Mouse (Mus musculus): Measurements from ENCODE around the gene Sptbn4. TPM values are rescaled to one million over a fixed set of nuclear protein-coding genes. Genes with fewer than 3 reads are reported as not detected.

Gene Sptbn4
- polyA plus RNA-seq, 1 experiment from 2014 or later = 0.45 TPM

DNA sequence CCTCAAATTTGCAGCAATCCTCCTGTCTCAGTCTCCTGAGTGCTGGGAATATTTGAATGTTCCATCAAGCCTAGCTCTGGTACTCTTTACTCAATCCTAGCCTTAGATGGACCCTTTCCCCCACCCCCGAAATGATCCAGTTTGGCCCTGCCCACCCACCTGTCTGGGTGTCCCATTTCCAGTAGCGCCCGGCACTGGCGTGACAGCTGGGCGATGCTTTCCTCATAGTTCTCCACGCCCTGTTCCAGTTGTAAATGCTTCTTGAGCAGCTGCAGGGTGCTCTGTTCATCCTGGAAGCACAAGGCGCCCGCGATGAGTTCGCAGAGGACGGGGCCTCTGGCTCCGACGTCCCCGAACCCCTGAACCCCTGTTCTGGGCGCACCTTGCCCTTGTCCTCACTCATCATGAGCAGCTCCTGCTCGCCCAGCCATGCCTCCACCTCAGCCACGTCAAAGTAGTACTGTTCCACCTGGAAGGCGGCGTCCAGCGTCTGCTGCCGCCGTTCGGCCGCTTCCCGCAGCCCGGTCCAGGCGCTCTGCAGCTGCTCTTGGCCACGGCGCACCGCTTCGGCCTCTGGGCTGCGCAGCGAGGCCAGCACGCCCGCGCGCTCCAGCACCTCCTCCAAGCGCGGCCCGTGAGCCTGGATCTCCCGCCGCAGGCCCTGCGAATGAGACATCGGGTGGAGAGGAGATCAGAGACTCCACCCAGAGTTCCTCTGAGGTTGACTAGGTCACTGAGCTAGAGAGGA is 75.6 kb downstream of the Sptbn4 start:
- ATAC-seq (ENCODE audit: insufficient read depth, low FRiP score, low read depth) = peak; percentile 27; the same call in 1 of the 2 replicates
- Histone ChIP-seq H3K4me1 (peaks cover 20% of the 10 kb centered on the region), H3K27me3 (replicated peaks) (peaks cover 87% of the 10 kb centered on the region), H3K9me3 (no peaks in the 10 kb centered on the region), H3K4me3 (replicated peaks) (peak overlapping the region; percentile 22; the same call in 1 of the 2 replicates), H3K9ac (no peak overlapping the region), H3K4me2 (peak overlapping the region; percentile 45), H3K36me3 (no peaks in the 10 kb centered on the region), H3K27ac (no peak overlapping the region)
- WGBS = 6% methylated on average over 44 of the region's 44 CpGs

DNA sequence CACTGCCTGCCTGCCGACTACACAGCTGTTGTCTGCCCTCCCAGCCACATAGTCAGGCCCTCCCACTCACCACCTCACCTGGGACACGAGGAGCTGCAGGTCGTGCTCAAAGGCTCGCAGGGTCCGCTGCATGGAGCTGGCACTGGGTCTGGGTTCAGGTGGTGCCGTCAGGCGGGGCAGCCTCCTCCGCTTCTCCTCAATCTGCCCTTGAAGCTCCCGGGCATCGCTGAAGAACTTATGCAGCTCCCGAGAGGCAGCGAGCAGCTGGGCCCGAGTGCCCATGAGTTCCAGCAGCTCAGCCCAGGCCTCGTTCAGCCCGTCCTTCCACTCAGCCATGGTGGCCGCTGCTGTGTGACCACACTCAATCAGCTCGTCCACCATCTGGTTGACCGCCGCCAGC is 78.4 kb downstream of the Sptbn4 start:
- Histone ChIP-seq H3K4me3 (replicated peaks) (no peak overlapping the region), H3K9me3 (no peaks in the 10 kb centered on the region), H3K9ac (no peak overlapping the region), H3K27ac (no peak overlapping the region), H3K36me3 (no peaks in the 10 kb centered on the region), H3K4me2 (no peak overlapping the region), H3K4me1 (peaks cover 15% of the 10 kb centered on the region), H3K27me3 (replicated peaks) (peaks cover 91% of the 10 kb centered on the region)
- 87% methylated on average over 19 of the region's 19 CpGs for whole genome bisulfite sequencing
- ATAC-seq (ENCODE audit: insufficient read depth, low FRiP score, low read depth) = no peak

DNA sequence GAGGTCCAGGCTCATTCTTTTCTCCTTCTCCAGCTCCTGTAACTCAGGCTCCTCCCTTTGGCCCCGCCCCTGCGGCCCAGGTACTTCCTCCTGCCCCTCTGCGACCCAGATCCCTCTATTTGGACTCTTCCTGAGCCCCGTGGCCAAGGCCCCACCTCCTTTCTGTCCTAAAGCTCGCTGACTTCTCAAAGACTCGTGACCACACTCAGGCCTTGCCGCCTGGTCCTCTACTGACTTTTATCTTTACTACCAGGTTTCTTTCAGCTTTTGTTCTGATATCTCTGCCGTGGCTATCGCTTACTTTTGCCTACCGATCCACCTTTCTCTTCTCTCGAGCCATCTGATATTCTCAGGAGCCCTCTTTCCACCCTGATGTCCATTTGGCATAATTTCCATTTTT is 79.5 kb downstream of the Sptbn4 start:
- H3K4me1 ChIP-seq = peaks cover 15% of the 10 kb centered on the region
- peak overlapping the region; percentile 50 for H3K4me2 ChIP-seq
- peak overlapping the region; percentile 17; the same call in 1 of the 2 replicates for H3K4me3 ChIP-seq (replicated peaks)
- H3K9ac ChIP-seq = 0 out of 2 replicates have a peak overlapping the region, but pooled peaks have one; percentile 6
- ATAC-seq (ENCODE audit: insufficient read depth, low FRiP score, low read depth) = no peak
- H3K27ac ChIP-seq = no peak overlapping the region
- peaks cover 88% of the 10 kb centered on the region for H3K27me3 ChIP-seq (replicated peaks)
- WGBS = 17% methylated on average over 11 of the region's 11 CpGs
- H3K36me3 ChIP-seq = no peaks in the 10 kb centered on the region
- no peaks in the 10 kb centered on the region for H3K9me3 ChIP-seq

DNA sequence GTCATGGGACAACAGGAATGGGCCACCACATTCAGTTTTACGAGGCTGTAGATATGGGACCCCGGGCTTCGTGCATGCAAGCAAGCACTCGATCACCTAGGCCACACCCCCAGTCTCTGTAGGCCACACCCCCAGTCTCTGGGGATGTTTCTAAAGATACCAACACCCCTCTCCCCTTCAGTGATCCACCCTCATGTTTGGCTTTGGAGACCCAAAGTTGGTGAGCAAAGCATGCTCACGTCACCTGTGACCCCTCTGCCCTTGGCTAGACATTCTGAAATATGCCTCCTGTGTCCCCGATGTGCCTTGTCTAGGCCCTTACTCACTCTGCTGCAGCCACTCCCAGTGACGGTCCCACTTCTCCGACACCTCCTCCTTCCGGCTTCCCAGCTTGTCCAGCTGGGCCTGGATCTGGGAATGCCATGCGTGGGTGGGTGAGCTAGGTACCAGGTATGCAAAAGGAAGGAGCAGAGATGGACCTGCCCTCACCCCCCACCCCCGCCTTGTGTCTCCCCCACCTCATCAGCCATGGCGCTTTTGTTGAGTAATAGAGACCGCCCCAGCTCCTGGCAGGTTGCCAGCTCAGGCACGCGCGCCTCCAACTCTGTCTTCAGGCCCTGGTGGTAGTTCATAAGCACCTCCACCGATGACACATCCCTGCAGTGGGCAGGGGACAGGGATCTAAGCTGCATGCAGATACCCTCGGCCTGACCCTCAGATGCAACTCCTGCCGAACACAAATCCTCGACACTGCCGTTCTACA is 81.2 kb downstream of the Sptbn4 start:
- no peak overlapping the region for H3K27ac ChIP-seq
- H3K9me3 ChIP-seq = no peaks in the 10 kb centered on the region
- 36% methylated on average over 21 of the region's 21 CpGs for WGBS
- no peak for ATAC-seq (ENCODE audit: insufficient read depth, low FRiP score, low read depth)
- no peak overlapping the region for H3K4me2 ChIP-seq
- H3K36me3 ChIP-seq = no peaks in the 10 kb centered on the region
- H3K4me1 ChIP-seq = peaks cover 8% of the 10 kb centered on the region
- H3K9ac ChIP-seq = no peak overlapping the region
- peaks cover 75% of the 10 kb centered on the region for H3K27me3 ChIP-seq (replicated peaks)
- H3K4me3 ChIP-seq (replicated peaks) = no peak overlapping the region

DNA sequence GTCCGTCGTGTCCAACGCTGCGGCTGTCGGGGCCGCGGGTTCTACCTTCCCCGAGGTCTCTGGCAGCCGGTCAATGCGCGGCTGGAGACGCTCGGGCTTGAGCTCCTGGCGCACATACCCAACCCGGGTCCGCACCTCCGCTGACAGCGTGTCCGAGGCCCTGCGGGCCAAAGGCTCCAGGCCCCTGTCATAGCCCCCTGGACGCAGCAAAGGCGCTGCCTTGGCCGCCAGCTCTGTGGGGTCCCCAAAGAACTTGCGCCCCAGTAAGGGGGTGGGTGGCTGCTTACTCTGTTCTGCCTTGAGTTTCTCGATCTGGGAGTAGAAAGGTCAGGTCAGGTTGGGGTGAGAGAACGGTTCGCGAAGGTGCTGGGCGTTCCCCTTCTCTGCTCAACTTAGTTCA is 83.1 kb downstream of the Sptbn4 start:
- ATAC-seq (ENCODE audit: insufficient read depth, low FRiP score, low read depth) = no peak
- no peak overlapping the region for H3K9ac ChIP-seq
- H3K9me3 ChIP-seq = no peaks in the 10 kb centered on the region
- H3K36me3 ChIP-seq = no peaks in the 10 kb centered on the region
- WGBS = 9% methylated on average over 29 of the region's 29 CpGs
- H3K27ac ChIP-seq = no peak overlapping the region
- H3K4me3 ChIP-seq (replicated peaks) = peak overlapping the region; percentile 9; the same call in 1 of the 2 replicates
- peaks cover 60% of the 10 kb centered on the region for H3K27me3 ChIP-seq (replicated peaks)
- H3K4me2 ChIP-seq = peak overlapping the region; percentile 8; the same call in 1 of the 2 replicates
- peaks cover 12% of the 10 kb centered on the region for H3K4me1 ChIP-seq

DNA sequence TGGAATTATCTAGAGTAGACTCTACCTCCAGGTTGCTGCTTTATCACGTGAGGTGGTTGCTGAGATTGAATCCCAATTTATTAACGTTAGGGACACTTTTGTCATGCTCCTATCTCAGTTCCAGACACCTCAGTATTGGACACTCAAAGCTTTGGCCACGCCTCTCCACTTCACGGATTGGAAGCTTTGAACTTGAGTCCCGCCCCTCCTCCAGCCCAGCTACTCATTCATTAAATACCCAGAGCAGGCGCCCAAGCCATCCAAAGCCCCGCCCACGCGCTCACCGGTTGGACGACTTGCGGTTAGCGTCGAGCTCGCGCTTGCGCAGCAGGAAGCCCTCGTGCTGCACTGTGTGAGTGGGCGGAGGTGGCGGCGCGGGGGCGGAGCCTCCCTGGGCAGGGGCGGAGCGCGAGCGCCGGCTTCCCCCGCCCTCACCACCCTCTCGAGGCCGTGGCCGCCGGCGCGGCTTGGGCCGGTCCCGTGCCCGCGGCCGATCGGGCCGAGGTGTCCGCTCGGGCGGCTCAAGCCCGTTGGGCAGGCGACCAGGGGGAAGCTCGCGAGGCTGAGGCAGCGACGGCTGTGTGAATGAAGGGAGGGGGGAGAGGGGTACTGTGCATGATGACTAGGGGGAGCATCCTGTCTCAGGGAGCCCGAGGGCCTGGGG is 86.1 kb downstream of the Sptbn4 start:
- peaks cover 33% of the 10 kb centered on the region for H3K27me3 ChIP-seq (replicated peaks)
- H3K36me3 ChIP-seq = no peaks in the 10 kb centered on the region
- H3K27ac ChIP-seq = no peak overlapping the region
- H3K4me1 ChIP-seq = peaks cover 14% of the 10 kb centered on the region
- H3K9me3 ChIP-seq = no peaks in the 10 kb centered on the region
- H3K4me2 ChIP-seq = peak overlapping the region; percentile 90
- peak; percentile 95 for ATAC-seq (ENCODE audit: insufficient read depth, low FRiP score, low read depth)
- H3K4me3 ChIP-seq (replicated peaks) = peak overlapping the region; percentile 48
- H3K9ac ChIP-seq = peak overlapping the region; percentile 51; the same call in 1 of the 2 replicates
- under 1% methylated on average over 52 of the region's 52 CpGs for WGBS

DNA sequence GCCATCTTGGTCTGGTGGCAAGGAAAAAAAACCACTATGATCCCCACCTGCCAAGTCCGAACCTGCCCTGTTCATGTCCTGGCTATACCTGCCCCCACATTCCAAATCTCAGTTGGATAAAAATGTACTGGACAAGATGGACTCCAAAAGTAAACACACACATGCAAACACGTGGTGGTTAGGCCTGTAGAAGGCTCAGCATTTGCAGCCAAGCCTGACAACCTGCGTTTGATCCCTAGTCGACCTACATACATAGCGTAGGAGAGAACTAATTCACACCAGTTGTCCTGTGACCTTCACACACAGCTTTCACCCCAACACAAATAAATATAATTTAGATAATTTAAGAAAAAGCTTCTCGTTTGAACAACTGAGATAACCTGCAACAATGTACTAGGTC is 86.7 kb downstream of the Sptbn4 start:
- peak overlapping the region; percentile 48; the same call in 1 of the 2 replicates for H3K4me3 ChIP-seq (replicated peaks)
- H3K9ac ChIP-seq = no peak overlapping the region
- H3K27me3 ChIP-seq (replicated peaks) = peaks cover 26% of the 10 kb centered on the region
- no peak overlapping the region for H3K27ac ChIP-seq
- H3K9me3 ChIP-seq = no peaks in the 10 kb centered on the region
- H3K36me3 ChIP-seq = no peaks in the 10 kb centered on the region
- peak overlapping the region; percentile 46 for H3K4me2 ChIP-seq
- peaks cover 17% of the 10 kb centered on the region for H3K4me1 ChIP-seq
- ATAC-seq (ENCODE audit: insufficient read depth, low FRiP score, low read depth) = no peak
- WGBS = 52% methylated on average over 6 of the region's 6 CpGs

DNA sequence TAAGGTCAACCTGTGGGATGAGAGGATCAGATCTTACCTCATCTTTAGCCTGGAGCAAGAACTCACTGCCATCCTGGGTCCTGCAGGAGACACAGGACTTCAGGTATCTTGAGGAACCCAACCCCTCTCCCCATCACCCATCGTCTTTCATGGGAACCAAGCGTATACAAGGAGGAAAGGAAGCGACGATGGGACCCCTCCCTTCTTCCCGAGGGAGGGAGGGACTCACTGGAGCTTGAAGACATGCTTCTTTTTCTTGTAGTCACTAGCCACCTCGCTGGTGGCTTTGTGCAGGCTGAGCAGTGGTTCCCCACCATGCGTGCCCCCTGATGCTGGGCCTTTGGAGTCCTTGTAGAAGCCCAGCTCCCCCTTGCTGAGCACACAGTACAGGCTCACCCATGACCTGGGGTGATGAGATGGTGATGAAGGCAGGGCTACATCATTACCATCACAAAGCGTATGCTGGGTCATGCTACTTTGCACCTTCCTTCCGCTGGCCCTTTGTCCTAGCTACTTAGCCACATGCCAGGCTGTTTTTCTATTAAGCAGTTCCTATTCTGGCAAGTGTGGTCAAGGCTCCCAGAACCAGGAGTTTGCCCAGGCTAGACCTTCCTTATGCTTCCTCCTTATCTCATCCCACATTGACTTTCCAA is 87.7 kb downstream of the Sptbn4 start:
- H3K4me3 ChIP-seq (replicated peaks) = no peak overlapping the region
- H3K4me1 ChIP-seq = peaks cover 23% of the 10 kb centered on the region
- no peak overlapping the region for H3K9ac ChIP-seq
- no peak overlapping the region for H3K4me2 ChIP-seq
- ATAC-seq (ENCODE audit: insufficient read depth, low FRiP score, low read depth) = no peak
- H3K27ac ChIP-seq = no peak overlapping the region
- H3K36me3 ChIP-seq = no peaks in the 10 kb centered on the region
- 92% methylated on average over 9 of the region's 9 CpGs for WGBS
- peaks cover 18% of the 10 kb centered on the region for H3K27me3 ChIP-seq (replicated peaks)
- no peaks in the 10 kb centered on the region for H3K9me3 ChIP-seq

DNA sequence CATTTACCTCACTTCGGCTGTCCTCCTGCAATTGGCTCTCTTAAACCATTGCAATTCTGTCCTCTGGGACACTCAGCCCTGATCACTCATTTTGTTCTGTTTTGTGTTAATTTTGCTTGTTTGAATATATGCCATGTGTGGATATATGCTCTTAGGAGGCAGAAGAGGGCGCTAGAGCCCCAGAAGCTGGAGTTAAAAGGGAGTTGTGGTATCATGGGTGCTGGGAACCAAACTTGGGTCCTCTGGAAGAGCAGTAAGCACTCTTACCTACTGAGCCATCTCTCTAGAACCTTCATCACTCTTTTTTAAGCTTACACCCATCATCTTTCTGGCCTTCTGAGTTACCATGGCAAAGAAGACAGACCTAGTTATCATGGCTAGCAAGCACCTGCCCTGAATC is 88.3 kb downstream of the Sptbn4 start:
- Histone ChIP-seq H3K4me2 (no peak overlapping the region), H3K9ac (no peak overlapping the region), H3K4me3 (replicated peaks) (no peak overlapping the region), H3K27me3 (replicated peaks) (peaks cover 11% of the 10 kb centered on the region), H3K9me3 (no peaks in the 10 kb centered on the region), H3K4me1 (peaks cover 29% of the 10 kb centered on the region), H3K27ac (no peak overlapping the region), H3K36me3 (no peaks in the 10 kb centered on the region)
- no peak for ATAC-seq (ENCODE audit: insufficient read depth, low FRiP score, low read depth)
- WGBS = 61% methylated on average over 2 of the region's 2 CpGs

DNA sequence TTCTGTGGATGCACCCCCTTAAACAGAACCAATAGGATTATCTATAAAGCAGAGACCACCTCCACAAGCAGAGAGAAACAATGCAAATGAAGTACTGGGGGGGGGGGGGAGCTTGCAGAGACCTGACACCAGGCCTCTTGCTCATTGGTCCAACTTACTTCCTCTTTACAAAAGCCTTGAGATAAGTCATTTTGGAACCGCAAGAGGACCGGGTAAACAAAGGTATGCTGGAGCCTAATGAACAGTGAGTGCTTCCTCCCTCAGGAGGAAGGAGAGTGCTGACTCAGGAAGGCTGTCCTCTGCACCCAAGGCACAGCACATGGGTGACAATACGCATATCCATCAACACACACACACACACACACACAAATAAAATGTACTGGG is 89.9 kb downstream of the Sptbn4 start:
- Histone ChIP-seq H3K4me2 (peak overlapping the region; percentile 78), H3K36me3 (no peaks in the 10 kb centered on the region), H3K4me3 (replicated peaks) (peak overlapping the region; percentile 65), H3K27ac (peak overlapping the region; percentile 92), H3K9ac (no peak overlapping the region), H3K9me3 (no peaks in the 10 kb centered on the region), H3K27me3 (replicated peaks) (peaks cover 4% of the 10 kb centered on the region; the same call in 1 of the 2 replicates), H3K4me1 (peaks cover 29% of the 10 kb centered on the region)
- WGBS = 17% methylated on average over 3 of the region's 3 CpGs
- no peak for ATAC-seq (ENCODE audit: insufficient read depth, low FRiP score, low read depth)

DNA sequence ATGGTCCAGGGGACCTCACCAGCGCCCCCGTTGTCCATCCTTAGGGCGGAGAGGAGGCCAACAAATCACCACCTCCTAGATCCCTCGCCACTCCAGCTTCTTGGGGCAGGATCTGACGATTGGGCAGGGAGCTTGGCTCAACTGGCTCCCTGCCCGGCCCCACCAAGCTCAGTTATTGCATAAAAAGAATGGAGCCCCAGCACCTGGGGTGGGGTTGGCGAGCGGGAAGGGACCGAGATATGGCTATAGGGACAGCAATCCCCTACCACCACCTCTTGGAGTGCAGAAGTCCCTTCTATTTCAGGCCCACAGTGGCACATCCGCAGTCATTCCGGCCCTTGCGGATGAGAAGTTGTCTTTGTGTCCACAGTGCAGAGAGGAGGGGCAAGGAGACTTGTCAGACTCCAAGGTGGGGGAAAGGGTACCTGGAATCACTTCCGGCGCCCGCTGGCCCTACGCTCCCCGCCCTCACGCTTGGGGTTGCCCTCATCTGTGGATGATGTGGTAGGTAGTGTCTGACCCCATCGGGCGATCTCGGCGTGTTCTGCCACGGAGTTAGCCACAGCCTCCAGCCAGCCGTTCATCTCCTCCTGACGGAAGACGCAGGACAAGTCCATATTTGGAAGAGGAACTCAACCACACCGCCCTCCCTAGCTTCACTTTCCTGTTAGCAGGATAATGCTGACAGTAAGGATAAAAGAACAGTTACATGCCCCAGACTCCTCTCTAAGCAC is 90.5 kb downstream of the Sptbn4 start, which contains the start of gene Gm20479:
TSS of gene Gm20479 (minus strand) at position 559 of the 734 bp plus-strand sequence.
- H3K4me2 ChIP-seq = peak within 1 kb of the TSS; percentile 78
- peak within 1 kb of the TSS; percentile 20; the same call in 1 of the 2 replicates for H3K9ac ChIP-seq
- H3K36me3 ChIP-seq = no peaks in the 10 kb centered on the region
- H3K27me3 ChIP-seq (replicated peaks) = no peaks in the 10 kb centered on the region
- peaks cover 29% of the 10 kb centered on the region for H3K4me1 ChIP-seq
- peak within 1 kb of the TSS; percentile 92 for H3K27ac ChIP-seq
- 2% methylated on average over 27 of the region's 27 CpGs for WGBS
- H3K4me3 ChIP-seq (replicated peaks) = peak within 1 kb of the TSS; percentile 65
- H3K9me3 ChIP-seq = no peaks in the 10 kb centered on the region
- ATAC-seq (ENCODE audit: insufficient read depth, low FRiP score, low read depth) = no peak
